Mouse (Mus musculus) kidney, embryonic 14.5 days (tissue): ENCODE measurements at regions not wholly inside any gene's neighbourhood (a gene's known extent, or its start where the extent isn't known, plus 50 kb on each side); places are given as distances from the start of the nearest gene placed in this dataset.

Source experiments
- ATAC-seq: fragments of 200-750 bp; cut with Nextera tagmentation; 2 replicates; pipeline ENCODE4 v1.8.0; 2017; ENCODE audit warnings: moderate number of reproducible peaks, mild to moderate bottlenecking, moderate TSS enrichment, moderate library complexity; ENCODE audit not compliant: low FRiP score, low TSS enrichment
- H3K27ac ChIP-seq: fragments of 300-500 bp; sonication (generic); 2 replicates; pipeline ENCODE4 v1.5.1; 2014; ENCODE audit warnings: low read depth, mild to moderate bottlenecking, low read length, moderate library complexity, mixed read lengths
- H3K27me3 ChIP-seq: fragments of 300-500 bp; sonication (generic); 2 replicates; pipeline ENCODE4 v1.6.1; 2014; ENCODE audit warnings: mild to moderate bottlenecking, low read length; ENCODE audit not compliant: control insufficient read depth, insufficient read depth
- H3K36me3 ChIP-seq: fragments of 300-500 bp; sonication (generic); 2 replicates; pipeline ENCODE4 v1.6.1; 2014; ENCODE audit warnings: low read length, mixed read lengths; ENCODE audit not compliant: control insufficient read depth, insufficient read depth
- H3K4me1 ChIP-seq: fragments of 300-500 bp; sonication (generic); 2 replicates; pipeline ENCODE4 v1.6.1; 2014; ENCODE audit warnings: low read length, mixed read lengths; ENCODE audit not compliant: control insufficient read depth, insufficient read depth
- H3K4me2 ChIP-seq: fragments of 300-500 bp; sonication (generic); replicated peaks from 2 replicates; pipeline ENCODE4 v1.6.1; 2014; ENCODE audit warnings: low read depth, mild to moderate bottlenecking, low read length
- H3K4me3 ChIP-seq: fragments of 300-500 bp; sonication (generic); 2 replicates; pipeline ENCODE4 v1.5.1; 2014; ENCODE audit warnings: mild to moderate bottlenecking, low read length
- H3K9ac ChIP-seq: fragments of 300-500 bp; sonication (generic); 2 replicates; pipeline ENCODE4 v1.6.1; 2014; ENCODE audit warnings: low read depth, mild to moderate bottlenecking, low read length, moderate library complexity
- H3K9me3 ChIP-seq: fragments of 300-500 bp; sonication (generic); 2 replicates; pipeline ENCODE4 v1.6.1; 2016; ENCODE audit warnings: low read length; ENCODE audit not compliant: control insufficient read depth
- WGBS: fragments of 180-500 bp; shearing (Covaris S2); extraction: QIAGEN DNeasy Blood & Tissue Kit; methylation state at CpG from one replicate; pipeline ENCODE4 v1.1.7; 2014; 5-methylcytosine and 5-hydroxymethylcytosine counted together

DNA sequence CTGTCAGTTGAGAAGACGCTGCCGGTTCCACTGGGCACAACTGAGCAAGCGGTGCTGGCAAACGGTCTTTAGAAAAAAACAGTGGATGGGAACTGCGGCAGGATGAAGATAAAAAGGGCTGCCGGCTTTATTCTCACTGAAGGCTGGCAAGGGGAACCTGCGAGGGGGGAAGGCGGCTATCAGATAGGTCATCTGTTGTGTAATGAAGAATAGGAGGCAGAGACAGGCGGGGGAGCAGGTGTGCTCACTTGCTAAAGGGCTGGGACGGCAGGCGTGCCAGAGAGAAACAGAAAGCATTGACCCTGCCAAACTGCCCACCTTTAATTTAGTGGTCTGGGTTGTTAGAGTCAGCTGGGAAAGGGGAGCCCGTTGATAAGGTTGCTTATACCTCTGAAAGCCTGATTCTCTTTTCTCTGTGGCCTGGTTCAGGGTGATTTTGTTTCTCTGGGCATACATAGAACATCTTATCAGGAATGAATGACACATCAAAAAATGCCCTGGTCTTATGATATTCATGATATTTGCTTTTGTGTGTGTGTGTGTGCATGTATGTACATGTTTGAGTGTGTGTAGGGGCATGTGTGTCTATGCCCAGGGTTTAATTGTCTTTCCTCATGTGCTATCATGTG is 93.7 kb upstream of the Mki67 start:
- H3K9ac ChIP-seq: no peak overlapping the region
- H3K4me2 ChIP-seq: no peak overlapping the region
- H3K27me3 ChIP-seq: no peaks in the 10 kb centered on the region
- H3K4me1 ChIP-seq: peaks cover 13% of the 10 kb centered on the region
- 42% methylated on average over 12 of the region's 12 CpGs for WGBS
- H3K9me3 ChIP-seq: no peaks in the 10 kb centered on the region
- no peak overlapping the region for H3K27ac ChIP-seq
- no peaks in the 10 kb centered on the region for H3K36me3 ChIP-seq
- no peak overlapping the region for H3K4me3 ChIP-seq
- ATAC-seq: no peak

- Histone ChIP-seq H3K4me1 (peaks cover 13% of the 10 kb centered on the region), H3K4me2 (no peak overlapping the region), H3K9ac (no peak overlapping the region), H3K27me3 (no peaks in the 10 kb centered on the region), H3K4me3 (no peak overlapping the region), H3K9me3 (no peaks in the 10 kb centered on the region), H3K36me3 (no peaks in the 10 kb centered on the region), H3K27ac (no peak overlapping the region)
- WGBS: 81% methylated on average over 9 of the region's 9 CpGs
- ATAC-seq: no peak
Measured at GRCm38 (mm10) chr7:135810971-135811370, 94.8 kb upstream of the Mki67 start.

DNA sequence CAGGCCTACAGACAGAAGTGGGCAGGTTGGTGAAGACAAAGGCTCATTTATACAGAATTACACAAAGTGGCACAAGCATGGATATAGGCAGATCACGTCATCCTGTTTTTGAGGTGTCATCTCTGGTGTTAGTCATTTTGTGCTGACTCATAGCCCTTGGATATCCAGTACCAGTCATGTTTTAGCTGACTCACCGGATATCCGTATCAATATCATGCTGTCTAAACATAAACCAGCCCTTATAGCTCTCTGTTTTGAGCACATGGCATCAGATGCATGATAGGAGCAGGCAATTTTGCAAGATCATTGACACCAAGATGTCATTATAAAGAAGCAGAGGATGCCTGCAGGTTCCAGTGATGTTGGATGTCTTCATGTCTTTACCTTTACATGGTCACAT is 97.5 kb upstream of the Mki67 start:
- H3K4me2 ChIP-seq: no peak overlapping the region
- peaks cover 13% of the 10 kb centered on the region for H3K4me1 ChIP-seq
- H3K27me3 ChIP-seq: no peaks in the 10 kb centered on the region
- no peak overlapping the region for H3K9ac ChIP-seq
- no peaks in the 10 kb centered on the region for H3K9me3 ChIP-seq
- no peak overlapping the region for H3K27ac ChIP-seq
- 87% methylated on average over 3 of the region's 3 CpGs for WGBS
- no peak for ATAC-seq
- no peaks in the 10 kb centered on the region for H3K36me3 ChIP-seq
- H3K4me3 ChIP-seq: no peak overlapping the region

DNA sequence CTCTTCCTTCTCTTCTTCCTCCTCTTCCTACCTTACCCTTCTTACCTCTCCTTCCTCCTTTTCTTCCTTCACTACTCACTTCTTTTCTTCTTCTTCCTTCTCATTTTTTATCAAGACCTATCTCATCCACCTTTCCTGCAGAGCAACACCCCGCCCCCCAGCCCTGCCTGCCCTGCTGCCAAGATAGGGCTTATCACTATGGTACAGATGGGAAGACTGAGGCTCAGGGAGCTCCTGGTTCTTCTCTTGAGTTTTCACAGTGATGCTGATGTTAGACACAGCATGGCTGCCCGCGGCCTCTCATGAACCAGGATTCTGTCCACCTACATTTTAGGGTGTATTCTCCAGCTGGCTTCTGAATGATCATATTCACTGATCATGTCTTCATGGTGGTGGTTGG is 100.0 kb upstream of the Mki67 start:
- Histone ChIP-seq H3K4me3 (no peak overlapping the region), H3K9ac (no peak overlapping the region), H3K27ac (no peak overlapping the region), H3K36me3 (no peaks in the 10 kb centered on the region), H3K4me2 (no peak overlapping the region), H3K27me3 (no peaks in the 10 kb centered on the region), H3K9me3 (no peaks in the 10 kb centered on the region), H3K4me1 (0 out of 2 replicates have a peak, but pooled peaks cover 5% of the 10 kb centered on the region)
- ATAC-seq: no peak
- 94% methylated on average over 3 of the region's 3 CpGs for WGBS

- Histone ChIP-seq H3K4me2 (no peak overlapping the region), H3K4me3 (no peak overlapping the region), H3K27ac (no peak overlapping the region), H3K9ac (no peak overlapping the region), H3K27me3 (no peaks in the 10 kb centered on the region), H3K9me3 (no peaks in the 10 kb centered on the region), H3K36me3 (no peaks in the 10 kb centered on the region), H3K4me1 (no peaks in the 10 kb centered on the region)
- 71% methylated on average over 3 of the region's 3 CpGs for WGBS
- ATAC-seq: no peak
Measured at GRCm38 (mm10) chr7:135817868-135818267, 101.7 kb upstream of the Mki67 start.

DNA sequence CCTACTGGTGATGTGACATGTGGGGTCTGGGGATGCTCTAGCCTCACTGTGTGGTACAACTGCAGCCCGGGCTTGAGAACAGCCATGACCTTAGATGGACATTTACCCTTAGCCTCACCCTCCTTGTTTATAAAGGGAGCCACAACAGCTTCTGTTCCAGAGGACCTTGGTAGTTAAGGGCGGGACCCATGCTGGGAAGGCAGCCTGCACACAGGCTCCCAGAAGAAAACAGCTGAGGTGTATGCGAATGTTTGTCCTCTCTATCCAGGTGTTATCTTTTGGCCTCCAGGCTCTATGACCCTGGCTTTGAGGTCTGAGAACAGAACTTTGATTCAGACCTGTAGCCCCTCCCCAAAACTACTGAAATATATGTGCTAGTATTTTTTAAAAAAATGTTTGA is 102.1 kb upstream of the Mki67 start:
- Histone ChIP-seq H3K9me3 (no peaks in the 10 kb centered on the region), H3K4me3 (no peak overlapping the region), H3K27ac (no peak overlapping the region), H3K36me3 (no peaks in the 10 kb centered on the region), H3K27me3 (no peaks in the 10 kb centered on the region), H3K4me1 (no peaks in the 10 kb centered on the region), H3K4me2 (no peak overlapping the region), H3K9ac (no peak overlapping the region)
- no peak for ATAC-seq
- WGBS: 81% methylated on average over 3 of the region's 3 CpGs

DNA sequence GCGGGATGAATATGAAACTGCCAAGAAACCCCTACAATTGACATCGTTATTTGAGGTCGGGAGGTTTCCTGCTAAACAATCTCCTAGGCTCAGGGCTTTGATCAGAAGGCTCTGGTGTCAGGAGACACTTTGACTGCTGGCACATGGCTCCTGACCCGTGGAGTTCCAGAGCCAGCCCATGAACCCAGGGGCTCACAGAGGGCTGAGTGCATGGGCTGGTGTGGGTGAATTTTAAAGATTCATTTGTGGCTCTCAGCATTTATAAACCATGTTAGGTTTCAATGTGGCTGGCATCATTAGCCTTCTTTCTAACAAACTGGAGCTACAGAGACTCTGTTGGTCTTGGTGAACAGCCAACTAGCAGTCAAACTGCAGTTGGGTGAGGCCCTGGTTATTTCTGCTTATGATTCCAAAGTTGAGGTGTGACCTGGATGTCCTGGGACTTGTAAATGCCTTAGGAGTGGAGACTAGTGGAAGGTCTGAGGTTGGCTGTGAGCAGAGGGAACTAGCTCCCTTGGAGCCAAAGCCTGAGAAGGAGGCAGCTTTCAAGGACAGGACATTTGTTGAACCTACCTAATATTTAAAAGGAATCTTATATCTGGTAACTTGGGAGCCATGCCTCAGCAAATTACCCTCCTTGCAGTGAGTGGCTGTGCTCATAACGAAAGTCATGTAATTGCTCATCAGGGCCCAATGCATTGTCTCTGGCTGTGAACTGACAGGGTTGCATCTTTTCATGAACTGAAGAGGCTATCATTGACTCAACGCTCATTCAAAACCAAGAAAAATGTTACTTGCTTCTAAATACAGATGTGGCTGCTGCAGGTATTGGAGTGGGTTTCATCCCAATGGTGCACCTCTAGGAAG is 108.0 kb upstream of the Mki67 start:
- Histone ChIP-seq H3K4me3 (no peak overlapping the region), H3K9me3 (no peaks in the 10 kb centered on the region), H3K4me2 (no peak overlapping the region), H3K4me1 (no peaks in the 10 kb centered on the region), H3K9ac (no peak overlapping the region), H3K36me3 (no peaks in the 10 kb centered on the region), H3K27ac (no peak overlapping the region), H3K27me3 (no peaks in the 10 kb centered on the region)
- WGBS: 40% methylated on average over 6 of the region's 6 CpGs
- ATAC-seq: no peak

- no peaks in the 10 kb centered on the region for H3K27me3 ChIP-seq
- no peak overlapping the region for H3K4me2 ChIP-seq
- no peak for ATAC-seq
- 56% methylated on average over 2 of the region's 2 CpGs for WGBS
- H3K36me3 ChIP-seq: no peaks in the 10 kb centered on the region
- no peak overlapping the region for H3K4me3 ChIP-seq
- H3K4me1 ChIP-seq: no peaks in the 10 kb centered on the region
- H3K27ac ChIP-seq: no peak overlapping the region
- H3K9ac ChIP-seq: no peak overlapping the region
- H3K9me3 ChIP-seq: no peaks in the 10 kb centered on the region
Measured at GRCm38 (mm10) chr7:135829246-135829645, 113.1 kb upstream of the Mki67 start.

- ATAC-seq: no peak
- 75% methylated on average over 9 of the region's 9 CpGs for WGBS
Measured at GRCm38 (mm10) chr7:135833425-135833824, 117.3 kb upstream of the Mki67 start.

More at GRCm38 (mm10) chr7:135833425-135833824, 117.3 kb upstream of the Mki67 start:
- Histone ChIP-seq H3K27me3 (peaks cover 4% of the 10 kb centered on the region; the same call in 1 of the 2 replicates), H3K4me2 (no peak overlapping the region), H3K9ac (no peak overlapping the region), H3K4me3 (no peak overlapping the region), H3K9me3 (no peaks in the 10 kb centered on the region), H3K4me1 (0 out of 2 replicates have a peak, but pooled peaks cover 6% of the 10 kb centered on the region), H3K27ac (no peak overlapping the region), H3K36me3 (no peaks in the 10 kb centered on the region)
